Mouse (Mus musculus): ENCODE measurements at regions not wholly inside any gene's neighbourhood (a gene's known extent, or its start where the extent isn't known, plus 50 kb on each side); places are given as distances from the start of the nearest gene placed in this dataset.
"Not testable (repeated sequence)": the region's sequence is repeated elsewhere in the genome, so short reads cannot be mapped to it uniquely, and the experiment has no call there.

DNA sequence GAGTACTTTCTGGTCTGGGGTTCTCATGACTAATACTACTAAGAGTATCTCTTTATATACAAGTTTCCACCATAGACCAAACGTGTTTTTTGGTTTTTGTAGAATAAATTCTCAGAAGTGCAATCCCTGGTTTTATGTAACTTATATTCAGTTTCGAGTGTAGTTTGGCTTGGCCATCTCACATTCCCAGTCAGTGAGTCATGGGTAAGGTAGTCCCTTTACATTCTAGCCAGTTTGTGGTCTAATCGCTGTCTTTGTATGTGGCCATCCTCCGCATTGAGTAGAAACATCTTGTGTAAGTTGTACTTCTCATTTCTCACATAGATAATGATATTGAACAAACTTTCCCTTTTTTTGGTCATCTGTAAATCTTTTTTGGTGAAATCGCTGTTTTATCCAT lies 88.3 kb downstream of the Anxa5 start:
- 91% methylated on average over 5 of the region's 5 CpGs for WGBS

DNA sequence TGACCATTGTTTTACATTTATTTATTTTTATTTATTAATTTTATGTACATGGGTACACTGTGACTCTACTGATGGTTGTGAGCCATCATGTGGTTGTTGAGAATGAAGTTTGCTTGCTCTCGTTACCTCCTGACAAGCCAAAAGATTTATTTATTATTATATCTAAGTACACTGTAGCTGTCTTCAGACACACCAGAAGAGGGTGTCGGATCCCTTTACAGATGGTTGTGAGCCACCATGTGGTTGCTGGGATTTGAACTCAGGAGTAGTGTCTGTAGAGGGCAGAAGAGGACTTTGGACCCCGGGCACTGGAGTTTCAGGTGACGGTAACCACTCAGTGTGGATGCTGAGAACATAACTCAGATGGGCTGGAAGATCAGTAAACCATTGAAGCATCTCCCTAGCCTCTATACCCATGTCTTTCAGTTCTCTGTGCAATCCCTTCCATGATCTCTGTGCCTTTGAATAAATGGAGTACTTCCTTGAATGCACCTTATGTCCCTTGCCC lies 92.2 kb downstream of the Anxa5 start:
- H3K9ac ChIP-seq (replicated peaks; ENCODE audit: low read depth, low read length), result no peak overlapping the region
- WGBS, result 96% methylated on average over 4 of the region's 4 CpGs
- no peaks in the 10 kb centered on the region for H3K27me3 ChIP-seq (replicated peaks; ENCODE audit: control insufficient read depth, insufficient read depth, low read length)
- H3K36me3 ChIP-seq (ENCODE audit: control insufficient read depth, insufficient read depth), result no peaks in the 10 kb centered on the region
- H3K4me1 ChIP-seq (replicated peaks; ENCODE audit: control insufficient read depth, insufficient read depth, low read length), result no peaks in the 10 kb centered on the region
- H3K4me3 ChIP-seq (replicated peaks; ENCODE audit: low read length), result no peak overlapping the region
- H3K9me3 ChIP-seq (ENCODE audit: control insufficient read depth, low read length), result no peaks in the 10 kb centered on the region
- no peak overlapping the region for H3K4me2 ChIP-seq (ENCODE audit: low read length)
- ATAC-seq, result no peak
- H3K27ac ChIP-seq (ENCODE audit: low read length), result no peak overlapping the region

More for the DNA sequence above, 88.3 kb downstream of the Anxa5 start:
- Histone ChIP-seq H3K4me1 (replicated peaks; ENCODE audit: control insufficient read depth, insufficient read depth, low read length) (no peaks in the 10 kb centered on the region), H3K9ac (replicated peaks; ENCODE audit: low read depth, low read length) (no peak overlapping the region), H3K4me3 (replicated peaks; ENCODE audit: low read length) (no peak overlapping the region), H3K36me3 (ENCODE audit: control insufficient read depth, insufficient read depth) (no peaks in the 10 kb centered on the region), H3K9me3 (ENCODE audit: control insufficient read depth, low read length) (no peaks in the 10 kb centered on the region), H3K4me2 (ENCODE audit: low read length) (no peak overlapping the region), H3K27ac (ENCODE audit: low read length) (no peak overlapping the region), H3K27me3 (replicated peaks; ENCODE audit: control insufficient read depth, insufficient read depth, low read length) (no peaks in the 10 kb centered on the region)
- no peak for ATAC-seq

- H3K36me3 ChIP-seq (ENCODE audit: control insufficient read depth, insufficient read depth), result no peaks in the 10 kb centered on the region
- no peaks in the 10 kb centered on the region for H3K27me3 ChIP-seq (replicated peaks; ENCODE audit: control insufficient read depth, insufficient read depth, low read length)
- no peak overlapping the region for H3K27ac ChIP-seq (ENCODE audit: low read length)
- H3K9ac ChIP-seq (replicated peaks; ENCODE audit: low read depth, low read length), result no peak overlapping the region
- H3K4me1 ChIP-seq (replicated peaks; ENCODE audit: control insufficient read depth, insufficient read depth, low read length), result no peaks in the 10 kb centered on the region
- ATAC-seq, result no peak
- no peak overlapping the region for H3K4me3 ChIP-seq (replicated peaks; ENCODE audit: low read length)
- no peaks in the 10 kb centered on the region for H3K9me3 ChIP-seq (ENCODE audit: control insufficient read depth, low read length)
- WGBS, result 80% methylated on average over 5 of the region's 5 CpGs
- H3K4me2 ChIP-seq (ENCODE audit: low read length), result no peak overlapping the region
Observed at GRCm38 (mm10) chr3:36381621-36382193, 94.0 kb downstream of the Anxa5 start.

DNA sequence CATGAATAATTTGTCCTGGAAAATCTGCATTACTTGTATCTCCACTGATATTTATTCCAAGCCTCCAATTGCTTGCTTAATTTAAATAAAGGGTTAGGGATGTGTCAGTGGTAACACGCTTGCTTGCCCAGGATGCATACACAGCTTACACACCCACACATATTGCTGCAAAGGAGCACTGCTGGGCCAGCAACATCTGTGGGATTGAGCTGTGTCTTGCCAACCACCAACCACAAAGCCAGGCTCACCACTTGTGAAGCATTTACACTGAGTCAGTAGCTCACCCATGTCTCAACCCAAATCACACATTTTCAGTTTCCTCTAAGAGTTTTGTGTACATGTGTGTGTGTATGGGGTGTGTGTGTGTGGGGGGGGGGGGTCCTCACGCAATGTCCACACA lies 100.0 kb downstream of the Anxa5 start:
- no peak overlapping the region for H3K9ac ChIP-seq (replicated peaks; ENCODE audit: low read depth, low read length)
- no peak overlapping the region for H3K27ac ChIP-seq (ENCODE audit: low read length)
- no peak overlapping the region for H3K4me3 ChIP-seq (replicated peaks; ENCODE audit: low read length)
- WGBS, result 77% methylated on average over 2 of the region's 2 CpGs
- no peaks in the 10 kb centered on the region for H3K27me3 ChIP-seq (replicated peaks; ENCODE audit: control insufficient read depth, insufficient read depth, low read length)
- no peaks in the 10 kb centered on the region for H3K36me3 ChIP-seq (ENCODE audit: control insufficient read depth, insufficient read depth)
- H3K4me1 ChIP-seq (replicated peaks; ENCODE audit: control insufficient read depth, insufficient read depth, low read length), result no peaks in the 10 kb centered on the region
- H3K9me3 ChIP-seq (ENCODE audit: control insufficient read depth, low read length), result no peaks in the 10 kb centered on the region
- ATAC-seq, result no peak
- no peak overlapping the region for H3K4me2 ChIP-seq (ENCODE audit: low read length)

DNA sequence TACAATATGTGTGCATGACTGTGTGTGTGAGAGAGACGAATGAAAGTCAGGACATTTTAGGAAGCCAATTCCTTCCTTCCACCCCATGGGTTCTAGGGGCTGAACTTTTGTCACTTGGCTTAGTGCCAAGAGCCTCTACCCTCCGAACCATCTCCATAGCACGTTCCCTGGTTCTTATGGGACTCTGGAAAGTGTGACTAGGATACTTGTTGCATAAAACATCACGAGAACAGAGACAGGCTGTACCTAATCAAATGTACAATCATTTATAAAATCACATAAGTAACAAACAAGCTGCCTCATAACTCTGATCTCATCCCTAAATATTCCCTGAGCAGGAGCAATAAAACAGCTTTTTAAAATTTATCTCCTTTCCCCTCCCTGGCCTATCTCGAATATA lies 100.8 kb downstream of the Anxa5 start:
- Histone ChIP-seq H3K4me1 (replicated peaks; ENCODE audit: control insufficient read depth, insufficient read depth, low read length) (no peaks in the 10 kb centered on the region), H3K27me3 (replicated peaks; ENCODE audit: control insufficient read depth, insufficient read depth, low read length) (no peaks in the 10 kb centered on the region), H3K4me3 (replicated peaks; ENCODE audit: low read length) (no peak overlapping the region), H3K4me2 (ENCODE audit: low read length) (no peak overlapping the region), H3K9ac (replicated peaks; ENCODE audit: low read depth, low read length) (no peak overlapping the region), H3K36me3 (ENCODE audit: control insufficient read depth, insufficient read depth) (no peaks in the 10 kb centered on the region), H3K27ac (ENCODE audit: low read length) (no peak overlapping the region), H3K9me3 (ENCODE audit: control insufficient read depth, low read length) (no peaks in the 10 kb centered on the region)
- WGBS, result 73% methylated on average over 5 of the region's 5 CpGs
- no peak for ATAC-seq

GRCm38 (mm10) chr3:36360933-36361332 lies 114.8 kb downstream of the Anxa5 start:
- Histone ChIP-seq H3K9ac (replicated peaks; ENCODE audit: low read depth, low read length) (no peak overlapping the region), H3K27ac (ENCODE audit: low read length) (no peak overlapping the region), H3K4me3 (replicated peaks; ENCODE audit: low read length) (no peak overlapping the region), H3K9me3 (ENCODE audit: control insufficient read depth, low read length) (no peaks in the 10 kb centered on the region), H3K4me2 (ENCODE audit: low read length) (no peak overlapping the region), H3K27me3 (replicated peaks; ENCODE audit: control insufficient read depth, insufficient read depth, low read length) (no peaks in the 10 kb centered on the region), H3K36me3 (ENCODE audit: control insufficient read depth, insufficient read depth) (no peaks in the 10 kb centered on the region), H3K4me1 (replicated peaks; ENCODE audit: control insufficient read depth, insufficient read depth, low read length) (no peaks in the 10 kb centered on the region)
- ATAC-seq, result no peak
- WGBS, result 80% methylated on average over 6 of the region's 6 CpGs

DNA sequence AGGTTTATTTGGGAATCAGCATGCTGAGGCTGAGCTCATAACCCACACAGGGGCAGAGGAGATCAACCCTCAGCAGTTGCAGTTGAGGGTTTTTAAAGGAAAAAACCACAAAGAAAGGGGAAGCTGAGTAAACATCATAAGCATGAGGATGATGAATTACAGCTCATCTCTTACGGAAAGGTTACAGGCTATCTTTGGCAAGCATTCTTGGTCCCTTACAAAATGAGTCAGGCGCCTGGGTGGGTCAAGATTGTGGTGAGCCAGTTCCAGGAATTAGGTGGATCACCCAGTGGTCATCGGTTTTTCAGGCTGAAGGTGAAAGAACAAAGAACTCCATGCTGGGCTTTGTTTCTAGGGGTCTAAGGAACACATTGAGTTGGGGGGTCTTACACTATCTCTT lies 121.5 kb downstream of the Anxa5 start:
- WGBS, result 94% methylated on average over 3 of the region's 3 CpGs

DNA sequence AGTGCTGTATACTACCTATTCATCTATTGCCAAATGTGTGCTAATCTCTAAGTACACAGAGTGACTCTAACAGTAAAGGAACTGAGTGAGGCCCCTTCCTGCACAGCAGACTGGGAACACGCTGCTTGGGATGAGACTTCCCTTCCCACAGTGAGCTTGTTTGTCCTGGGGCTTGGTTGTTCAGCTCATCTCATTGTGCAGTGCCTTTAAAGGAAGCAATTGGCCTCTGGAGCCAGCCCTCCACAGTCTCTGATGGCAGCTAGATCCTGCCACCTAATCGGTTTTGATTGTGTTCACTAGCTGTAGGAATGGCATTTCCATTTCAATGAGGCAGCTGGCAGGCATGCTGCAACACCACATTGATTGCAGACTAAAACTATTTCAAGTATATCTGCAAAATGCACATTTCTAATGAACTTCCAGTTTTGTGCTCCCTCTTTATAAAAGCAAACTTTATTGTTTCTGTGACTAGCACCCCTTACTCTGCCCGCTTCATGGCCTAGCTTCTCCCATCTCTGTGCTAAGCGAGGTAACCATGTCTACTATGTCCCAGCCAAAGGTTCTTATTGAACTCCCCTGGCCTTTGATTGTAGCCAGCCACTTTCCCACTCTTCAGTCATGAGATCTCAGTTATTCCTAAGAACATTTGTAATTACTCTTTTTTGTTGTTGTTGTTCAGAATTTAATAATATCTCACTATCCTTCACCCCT lies 123.5 kb downstream of the Anxa5 start:
- Histone ChIP-seq H3K36me3 (ENCODE audit: control insufficient read depth, insufficient read depth) (no peaks in the 10 kb centered on the region), H3K4me3 (replicated peaks; ENCODE audit: low read length) (no peak overlapping the region), H3K4me2 (ENCODE audit: low read length) (no peak overlapping the region), H3K9me3 (ENCODE audit: control insufficient read depth, low read length) (no peaks in the 10 kb centered on the region), H3K27ac (ENCODE audit: low read length) (peak overlapping the region; percentile 77), H3K9ac (replicated peaks; ENCODE audit: low read depth, low read length) (no peak overlapping the region), H3K27me3 (replicated peaks; ENCODE audit: control insufficient read depth, insufficient read depth, low read length) (no peaks in the 10 kb centered on the region), H3K4me1 (replicated peaks; ENCODE audit: control insufficient read depth, insufficient read depth, low read length) (peaks cover 6% of the 10 kb centered on the region)
- 9% methylated on average over 4 of the region's 4 CpGs for WGBS
- peak; percentile 96 for ATAC-seq

More for the DNA sequence above, 121.5 kb downstream of the Anxa5 start:
- not testable (repeated sequence) for ATAC-seq; H3K9ac ChIP-seq (replicated peaks; ENCODE audit: low read depth, low read length); H3K36me3 ChIP-seq (ENCODE audit: control insufficient read depth, insufficient read depth); H3K4me2 ChIP-seq (ENCODE audit: low read length); H3K4me3 ChIP-seq (replicated peaks; ENCODE audit: low read length); H3K9me3 ChIP-seq (ENCODE audit: control insufficient read depth, low read length); H3K27me3 ChIP-seq (replicated peaks; ENCODE audit: control insufficient read depth, insufficient read depth, low read length); H3K4me1 ChIP-seq (replicated peaks; ENCODE audit: control insufficient read depth, insufficient read depth, low read length); H3K27ac ChIP-seq (ENCODE audit: low read length)

- Histone ChIP-seq H3K27me3 (replicated peaks; ENCODE audit: control insufficient read depth, insufficient read depth, low read length) (no peaks in the 10 kb centered on the region), H3K27ac (ENCODE audit: low read length) (no peak overlapping the region), H3K9ac (replicated peaks; ENCODE audit: low read depth, low read length) (no peak overlapping the region), H3K9me3 (ENCODE audit: control insufficient read depth, low read length) (no peaks in the 10 kb centered on the region), H3K36me3 (ENCODE audit: control insufficient read depth, insufficient read depth) (no peaks in the 10 kb centered on the region), H3K4me3 (replicated peaks; ENCODE audit: low read length) (no peak overlapping the region), H3K4me1 (replicated peaks; ENCODE audit: control insufficient read depth, insufficient read depth, low read length) (peaks cover 6% of the 10 kb centered on the region), H3K4me2 (ENCODE audit: low read length) (no peak overlapping the region)
- 86% methylated on average over 4 of the region's 4 CpGs for WGBS
- ATAC-seq, result no peak
Observed at GRCm38 (mm10) chr3:36349073-36349472, 126.6 kb downstream of the Anxa5 start.
